Mouse (Mus musculus) bone marrow macrophage, adult 2 months (primary cell): Measurements from ENCODE around the gene Krt8.

ENCODE experiments used
- CTCF ChIP-seq: IDR thresholded peaks from 2 replicates; pipeline ENCODE4 v1.5.1; 2012; ENCODE audit warnings: low read depth, mild to moderate bottlenecking, low read length, moderate library complexity
- POLR2A ChIP-seq: IDR thresholded peaks from 2 replicates; pipeline ENCODE4 v1.6.1; 2012; ENCODE audit warnings: mild to moderate bottlenecking, low read depth, low read length, borderline replicate concordance

GRCm38 (mm10) chr15:102048006-102048405 is 43.7 kb upstream of the Krt8 start:
- no peak for TF ChIP-seq POLR2A
- TF ChIP-seq CTCF, result no peak
